Mouse (Mus musculus): Measurements from ENCODE around the gene Rerg. TPM values are rescaled to one million over a fixed set of nuclear protein-coding genes. Genes with fewer than 3 reads are reported as not detected.
A peak's percentile ranks its signal among the peaks of the same experiment; 100 is the strongest.

Rerg gene
- polyA plus RNA-seq, 1 experiment, result 6.8 TPM

- Histone ChIP-seq H3K4me3 (ENCODE audit: insufficient read depth, low read length) (no peak overlapping the region), H3K27ac (ENCODE audit: insufficient read depth, low read length) (no peak overlapping the region), H3K4me1 (ENCODE audit: control insufficient read depth, insufficient read depth, low read length) (no peaks in the 10 kb centered on the region)
- peak; percentile 70 for TF ChIP-seq CTCF (IDR thresholded peaks at IDR 0.05; ENCODE audit: extremely low read depth, insufficient read depth, low read length)
- TF ChIP-seq POLR2A (IDR thresholded peaks at IDR 0.05; ENCODE audit: extremely low read depth, insufficient read depth, low read length), result no peak
Observed at GRCm38 (mm10) chr6:137098232-137099191, 71.8 kb downstream of the Rerg start.

DNA sequence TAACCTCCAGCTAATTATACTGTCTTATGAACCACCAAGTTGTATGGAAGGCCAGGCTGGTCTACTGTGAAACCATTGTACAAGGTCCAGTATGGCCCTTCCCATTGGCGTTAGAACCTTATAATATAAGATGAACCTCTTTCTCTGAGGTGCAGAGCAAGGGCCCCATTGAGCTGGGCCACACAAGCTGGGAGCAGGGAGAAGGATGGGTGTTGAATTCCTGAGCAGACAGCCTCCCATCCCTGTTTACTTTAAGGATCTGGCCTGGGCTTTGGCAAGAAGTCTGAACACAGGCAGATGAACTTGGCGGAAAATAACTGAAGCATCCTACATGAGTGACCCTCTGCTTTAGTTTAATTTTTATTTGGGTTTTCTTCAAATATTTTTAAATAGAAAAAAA is 75.8 kb downstream of the Rerg start:
- no peak overlapping the region for H3K4me3 ChIP-seq (ENCODE audit: insufficient read depth, low read length)
- H3K27ac ChIP-seq (ENCODE audit: insufficient read depth, low read length), result no peak overlapping the region
- no peak for TF ChIP-seq POLR2A (IDR thresholded peaks at IDR 0.05; ENCODE audit: extremely low read depth, insufficient read depth, low read length)
- TF ChIP-seq CTCF (IDR thresholded peaks at IDR 0.05; ENCODE audit: extremely low read depth, insufficient read depth, low read length), result no peak
- H3K4me1 ChIP-seq (ENCODE audit: control insufficient read depth, insufficient read depth, low read length), result no peaks in the 10 kb centered on the region

- no peak overlapping the region for H3K27ac ChIP-seq (ENCODE audit: insufficient read depth, low read length)
- no peaks in the 10 kb centered on the region for H3K4me1 ChIP-seq (ENCODE audit: control insufficient read depth, insufficient read depth, low read length)
- no peak for TF ChIP-seq POLR2A (IDR thresholded peaks at IDR 0.05; ENCODE audit: extremely low read depth, insufficient read depth, low read length)
- no peak for TF ChIP-seq CTCF (IDR thresholded peaks at IDR 0.05; ENCODE audit: extremely low read depth, insufficient read depth, low read length)
Observed at GRCm38 (mm10) chr6:137088469-137088868, 81.8 kb downstream of the Rerg start.

GRCm38 (mm10) chr6:137087956-137088355 is 82.3 kb downstream of the Rerg start:
- TF ChIP-seq CTCF (IDR thresholded peaks at IDR 0.05; ENCODE audit: extremely low read depth, insufficient read depth, low read length) (no peak), POLR2A (IDR thresholded peaks at IDR 0.05; ENCODE audit: extremely low read depth, insufficient read depth, low read length) (no peak)
- no peak overlapping the region for H3K4me3 ChIP-seq (ENCODE audit: insufficient read depth, low read length)
- H3K27ac ChIP-seq (ENCODE audit: insufficient read depth, low read length), result no peak overlapping the region
- no peaks in the 10 kb centered on the region for H3K4me1 ChIP-seq (ENCODE audit: control insufficient read depth, insufficient read depth, low read length)

More at GRCm38 (mm10) chr6:137088469-137088868, 81.8 kb downstream of the Rerg start:
- H3K4me3 ChIP-seq (ENCODE audit: insufficient read depth, low read length), result no peak overlapping the region

GRCm38 (mm10) chr6:137087470-137087869 is 82.8 kb downstream of the Rerg start:
- Histone ChIP-seq H3K4me3 (ENCODE audit: insufficient read depth, low read length) (no peak overlapping the region), H3K4me1 (ENCODE audit: control insufficient read depth, insufficient read depth, low read length) (no peaks in the 10 kb centered on the region), H3K27ac (ENCODE audit: insufficient read depth, low read length) (no peak overlapping the region)
- TF ChIP-seq CTCF (IDR thresholded peaks at IDR 0.05; ENCODE audit: extremely low read depth, insufficient read depth, low read length) (no peak), POLR2A (IDR thresholded peaks at IDR 0.05; ENCODE audit: extremely low read depth, insufficient read depth, low read length) (no peak)

DNA sequence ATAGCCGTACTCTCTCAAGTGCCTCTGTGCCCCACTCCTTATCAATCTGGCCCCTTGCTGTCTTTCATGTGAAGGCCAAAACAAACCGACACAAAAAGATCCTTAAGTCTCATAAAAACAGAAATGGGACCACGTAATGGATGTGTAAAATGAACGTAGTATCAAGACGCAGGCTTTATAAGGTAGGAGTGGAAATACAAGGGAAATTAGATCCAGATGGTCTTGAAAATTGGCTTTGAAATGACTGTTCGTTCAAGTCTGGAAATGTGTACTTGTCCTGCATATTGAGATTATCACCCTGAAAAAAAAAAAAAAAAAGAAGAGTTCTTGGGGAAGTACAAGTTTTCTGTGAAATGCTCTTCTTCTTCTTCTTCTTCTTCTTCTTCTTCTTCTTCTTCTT is 90.6 kb downstream of the Rerg start:
- TF ChIP-seq CTCF (IDR thresholded peaks at IDR 0.05; ENCODE audit: extremely low read depth, insufficient read depth, low read length), result no peak
- no peak for TF ChIP-seq POLR2A (IDR thresholded peaks at IDR 0.05; ENCODE audit: extremely low read depth, insufficient read depth, low read length)
- H3K27ac ChIP-seq (ENCODE audit: insufficient read depth, low read length), result no peak overlapping the region
- no peak overlapping the region for H3K4me3 ChIP-seq (ENCODE audit: insufficient read depth, low read length)
- no peaks in the 10 kb centered on the region for H3K4me1 ChIP-seq (ENCODE audit: control insufficient read depth, insufficient read depth, low read length)

- H3K27ac ChIP-seq (ENCODE audit: insufficient read depth, low read length), result no peak overlapping the region
- TF ChIP-seq CTCF (IDR thresholded peaks at IDR 0.05; ENCODE audit: extremely low read depth, insufficient read depth, low read length), result no peak
- no peak for TF ChIP-seq POLR2A (IDR thresholded peaks at IDR 0.05; ENCODE audit: extremely low read depth, insufficient read depth, low read length)
- H3K4me3 ChIP-seq (ENCODE audit: insufficient read depth, low read length), result no peak overlapping the region
- no peaks in the 10 kb centered on the region for H3K4me1 ChIP-seq (ENCODE audit: control insufficient read depth, insufficient read depth, low read length)
Observed at GRCm38 (mm10) chr6:137076731-137077130, 93.6 kb downstream of the Rerg start.

DNA sequence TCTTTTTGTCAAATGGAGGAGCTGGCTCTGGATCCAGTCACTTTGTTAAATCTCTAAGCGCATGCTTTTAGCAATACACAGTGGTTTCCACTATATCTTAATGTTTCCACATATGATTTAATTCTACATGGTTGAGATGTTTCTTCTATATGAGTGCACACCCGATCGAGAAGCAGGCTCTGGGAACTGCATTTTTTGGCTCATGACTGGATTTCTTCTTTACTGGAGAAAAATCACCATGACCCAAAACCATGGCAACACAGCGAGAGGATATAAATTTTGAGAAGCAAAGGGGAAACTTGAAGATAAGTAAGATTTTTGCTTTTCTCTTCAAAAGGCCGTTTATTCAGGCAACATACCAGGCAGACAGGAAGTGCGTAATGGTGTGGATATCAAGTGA is 94.1 kb downstream of the Rerg start:
- Histone ChIP-seq H3K4me1 (ENCODE audit: control insufficient read depth, insufficient read depth, low read length) (no peaks in the 10 kb centered on the region), H3K27ac (ENCODE audit: insufficient read depth, low read length) (no peak overlapping the region), H3K4me3 (ENCODE audit: insufficient read depth, low read length) (no peak overlapping the region)
- TF ChIP-seq POLR2A (IDR thresholded peaks at IDR 0.05; ENCODE audit: extremely low read depth, insufficient read depth, low read length) (no peak), CTCF (IDR thresholded peaks at IDR 0.05; ENCODE audit: extremely low read depth, insufficient read depth, low read length) (no peak)

DNA sequence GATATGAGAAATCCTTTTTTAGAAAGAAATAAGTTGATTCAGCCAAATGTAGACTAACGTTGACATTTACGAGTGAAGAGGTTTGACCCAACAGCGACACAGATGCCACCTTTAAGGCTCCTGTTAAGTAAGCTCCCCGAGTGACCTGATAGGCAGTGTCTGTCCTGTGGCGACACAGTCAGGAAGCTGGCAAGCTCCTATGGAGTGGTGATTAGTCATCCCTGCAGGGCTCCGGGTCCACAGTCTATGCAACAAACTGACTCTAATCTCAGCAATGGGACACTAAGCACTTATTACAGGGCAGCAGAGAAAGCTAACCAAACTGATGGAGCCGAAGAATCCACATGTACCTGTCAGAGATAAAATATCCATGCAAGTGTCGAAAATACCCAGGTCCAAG is 98.0 kb downstream of the Rerg start:
- no peak for TF ChIP-seq CTCF (IDR thresholded peaks at IDR 0.05; ENCODE audit: extremely low read depth, insufficient read depth, low read length)
- TF ChIP-seq POLR2A (IDR thresholded peaks at IDR 0.05; ENCODE audit: extremely low read depth, insufficient read depth, low read length), result no peak
- Histone ChIP-seq H3K27ac (ENCODE audit: insufficient read depth, low read length) (no peak overlapping the region), H3K4me3 (ENCODE audit: insufficient read depth, low read length) (no peak overlapping the region), H3K4me1 (ENCODE audit: control insufficient read depth, insufficient read depth, low read length) (no peaks in the 10 kb centered on the region)

GRCm38 (mm10) chr6:137071466-137071865 is 98.8 kb downstream of the Rerg start:
- TF ChIP-seq CTCF (IDR thresholded peaks at IDR 0.05; ENCODE audit: extremely low read depth, insufficient read depth, low read length), result no peak
- no peak for TF ChIP-seq POLR2A (IDR thresholded peaks at IDR 0.05; ENCODE audit: extremely low read depth, insufficient read depth, low read length)
- H3K4me3 ChIP-seq (ENCODE audit: insufficient read depth, low read length), result no peak overlapping the region
- no peak overlapping the region for H3K27ac ChIP-seq (ENCODE audit: insufficient read depth, low read length)
- H3K4me1 ChIP-seq (ENCODE audit: control insufficient read depth, insufficient read depth, low read length), result no peaks in the 10 kb centered on the region

Data from cortical plate, adult 2 months (tissue).